In genomic region chr7:111736365-111736764, GRCm38 (mm10) we compare ENCODE assay signal across 15 mouse cellular contexts. TPM values are rescaled to one million over a fixed set of nuclear protein-coding genes. Genes with fewer than 3 reads are reported as not detected.
DNase-seq lines count a peak whose midpoint lies in the region; ATAC-seq and TF ChIP-seq lines count a peak whose summit lies in the region.
"Had no signal": no experiment of that assay in that cellular context is flagged by ENCODE, and none has a peak within 500 bp of the region (broad histone marks: within the 10 kb centered on the region; RNA-seq: fewer than 3 reads in every experiment).

No protein-coding gene starts in this region.

- peak; percentile 42 for DNase-seq in hindbrain, postnatal 0 days (ENCODE audit: low spot score)
- no peak for DNase-seq in lung, postnatal 4 days
- peak; percentile 19 for DNase-seq in brain, embryonic 14.5 days (ENCODE audit: low read depth)
- peak; percentile 34 for DNase-seq in cerebellum, adult 9-11 months
- DNase-seq in thymus, adult 2 months: no peak
- DNase-seq: gastrocnemius, postnatal 36 days; kidney, adult 9 months; lung, postnatal 36 days; thymus, postnatal 36 days had no signal

- no peaks in the 10 kb centered on the region for H3K36me3 ChIP-seq in hindbrain, postnatal 0 days (ENCODE audit: insufficient read depth, low read length)
- H3K36me3 ChIP-seq in hindbrain, embryonic 13.5 days: no peaks in the 10 kb centered on the region
- H3K36me3 ChIP-seq in lung, embryonic 15.5 days: no peaks in the 10 kb centered on the region
- no peaks in the 10 kb centered on the region for H3K36me3 ChIP-seq in thymus, adult 2 months (ENCODE audit: control insufficient read depth, insufficient read depth, low read length)
- H3K36me3 ChIP-seq: midbrain, embryonic 13.5 days had no signal

- no peak overlapping the region for H3K4me3 ChIP-seq in hindbrain, postnatal 0 days (ENCODE audit: low read length)
- no peak overlapping the region for H3K4me3 ChIP-seq in hindbrain, embryonic 13.5 days
- no peak overlapping the region for H3K4me3 ChIP-seq in lung, embryonic 15.5 days
- no peak overlapping the region for H3K4me3 ChIP-seq in thymus, adult 2 months (ENCODE audit: control insufficient read depth, insufficient read depth, low read length)
- H3K4me3 ChIP-seq: midbrain, embryonic 13.5 days had no signal

- no peak for ATAC-seq in hindbrain, postnatal 0 days
- ATAC-seq in hindbrain, embryonic 13.5 days (ENCODE audit: low FRiP score): no peak
- ATAC-seq in lung, embryonic 15.5 days (ENCODE audit: borderline replicate concordance, extremely low read depth, low FRiP score, low TSS enrichment): no peak
- ATAC-seq: activated CD4-positive, CD25-positive, alpha-beta regulatory T cell, adult 4 months; forebrain, embryonic 16.5 days; midbrain, embryonic 13.5 days had no signal

- H3K4me2 ChIP-seq in hindbrain, postnatal 0 days (ENCODE audit: low read depth, low read length): no peak overlapping the region
- H3K4me2 ChIP-seq in hindbrain, embryonic 13.5 days: no peak overlapping the region
- no peak overlapping the region for H3K4me2 ChIP-seq in lung, embryonic 15.5 days
- H3K4me2 ChIP-seq: liver, embryonic 11.5 days; midbrain, embryonic 13.5 days had no signal

- no peak overlapping the region for H3K9ac ChIP-seq in hindbrain, postnatal 0 days (replicated peaks; ENCODE audit: low read length)
- H3K9ac ChIP-seq in hindbrain, embryonic 13.5 days: no peak overlapping the region
- no peak overlapping the region for H3K9ac ChIP-seq in lung, embryonic 15.5 days
- H3K9ac ChIP-seq: midbrain, embryonic 13.5 days had no signal

- no peak for TF ChIP-seq POLR2A in brain, embryonic 14.5 days (IDR thresholded peaks at IDR 0.05; ENCODE audit: borderline replicate concordance, extremely low read depth, insufficient read depth, insufficient read length, poor library complexity, severe bottlenecking)
- no peak for TF ChIP-seq POLR2A in thymus, adult 2 months (IDR thresholded peaks at IDR 0.05; ENCODE audit: control insufficient read depth, extremely low read depth, insufficient read depth, low read length, poor library complexity)

- WGBS in hindbrain, postnatal 0 days: 25% methylated on average over 3 of the region's 3 CpGs
- 69% methylated on average over 3 of the region's 3 CpGs for WGBS in hindbrain, embryonic 13.5 days
- WGBS in lung, embryonic 15.5 days: 57% methylated on average over 3 of the region's 3 CpGs
- WGBS in thymus, adult 2 months: 67% methylated on average over 3 of the region's 3 CpGs

- 0 out of 2 replicates have a peak, but pooled peaks cover 8% of the 10 kb centered on the region for H3K4me1 ChIP-seq in hindbrain, postnatal 0 days (ENCODE audit: insufficient read depth, low read length)
- peaks cover 23% of the 10 kb centered on the region for H3K4me1 ChIP-seq in hindbrain, embryonic 13.5 days (replicated peaks)
- peaks cover 49% of the 10 kb centered on the region for H3K4me1 ChIP-seq in lung, embryonic 15.5 days
- no peaks in the 10 kb centered on the region for H3K4me1 ChIP-seq in thymus, adult 2 months (replicated peaks; ENCODE audit: control insufficient read depth, insufficient read depth, low read length)

- no peaks in the 10 kb centered on the region for H3K27me3 ChIP-seq in hindbrain, postnatal 0 days (ENCODE audit: insufficient read depth, low read length)
- H3K27me3 ChIP-seq in hindbrain, embryonic 13.5 days: no peaks in the 10 kb centered on the region
- no peaks in the 10 kb centered on the region for H3K27me3 ChIP-seq in lung, embryonic 15.5 days
- H3K27me3 ChIP-seq in thymus, adult 2 months (ENCODE audit: control insufficient read depth, insufficient read depth, low read length): no peaks in the 10 kb centered on the region
- H3K27me3 ChIP-seq: midbrain, embryonic 13.5 days had no signal

- TF ChIP-seq CTCF in hindbrain, postnatal 0 days (IDR thresholded peaks at IDR 0.05; ENCODE audit: low read depth): no peak
- no peak for TF ChIP-seq CTCF in brain, embryonic 14.5 days (IDR thresholded peaks at IDR 0.05; ENCODE audit: borderline replicate concordance, extremely low read depth, insufficient read depth, insufficient read length)
- no peak for TF ChIP-seq CTCF in thymus, adult 2 months (IDR thresholded peaks at IDR 0.05; ENCODE audit: borderline replicate concordance, control insufficient read depth, extremely low read depth, insufficient read depth, low read length, poor library complexity)

- H3K9me3 ChIP-seq in hindbrain, postnatal 0 days (ENCODE audit: low read length): no peaks in the 10 kb centered on the region
- no peaks in the 10 kb centered on the region for H3K9me3 ChIP-seq in hindbrain, embryonic 13.5 days
- no peaks in the 10 kb centered on the region for H3K9me3 ChIP-seq in lung, embryonic 15.5 days
- H3K9me3 ChIP-seq: midbrain, embryonic 13.5 days had no signal

- peak overlapping the region; percentile 48; the same call in 1 of the 2 replicates for H3K27ac ChIP-seq in hindbrain, postnatal 0 days
- no peak overlapping the region for H3K27ac ChIP-seq in hindbrain, embryonic 13.5 days
- H3K27ac ChIP-seq in lung, embryonic 15.5 days: 0 out of 2 replicates have a peak overlapping the region, but pooled peaks have one; percentile 0
- no peak overlapping the region for H3K27ac ChIP-seq in thymus, adult 2 months (ENCODE audit: control insufficient read depth, insufficient read depth, low read length)
- H3K27ac ChIP-seq: midbrain, embryonic 13.5 days had no signal

RNA-seq across cellular contexts. Expression of gene Galnt18, which starts 43.4 kb away (rescaled TPM):
- total RNA-seq in hindbrain, postnatal 0 days (2014; rRNA removed): 19.0 and 22.7 TPM in 2 replicates
- polyA plus RNA-seq in hindbrain, postnatal 0 days (2015; fragmentation: Nextera tagmentation; extraction: Ambion mirVana): 15.3 and 15.8 TPM in 2 replicates
- polyA plus RNA-seq in hindbrain, embryonic 13.5 days (2015; fragmentation: Nextera tagmentation; extraction: Ambion mirVana): 10.4 and 10.6 TPM in 2 replicates
- polyA plus RNA-seq in lung, embryonic 15.5 days (2015; fragmentation: Nextera tagmentation; extraction: Ambion mirVana): 35.8 and 38.2 TPM in 2 replicates
- polyA plus RNA-seq in brain, embryonic 14.5 days (2012; rRNA removed): 11.2 and 13.4 TPM in 2 replicates
- polyA plus RNA-seq in thymus, adult 2 months (2012; rRNA removed): 10.8 and 13.6 TPM in 2 replicates
- polyA plus RNA-seq: activated CD4-positive, CD25-positive, alpha-beta regulatory T cell, adult 4 months had no signal

Comparison
In these comparisons a context has a peak if more than half of its experiments do, and no peak if none do; other contexts are left out.
1. H3K27ac ChIP-seq: peak in hindbrain, postnatal 0 days (single experiment) and lung, embryonic 15.5 days (single experiment); none in hindbrain, embryonic 13.5 days (single experiment) and thymus, adult 2 months (single experiment).
2. DNase-seq: peak in hindbrain, postnatal 0 days (single experiment), brain, embryonic 14.5 days (single experiment) and cerebellum, adult 9-11 months (single experiment); none in lung, postnatal 4 days (0 of 2) and thymus, adult 2 months (single experiment).